Mouse (Mus musculus) lung, postnatal 0 days (tissue): ENCODE measurements at regions not wholly inside any gene's neighbourhood (a gene's known extent, or its start where the extent isn't known, plus 50 kb on each side); places are given as distances from the start of the nearest gene placed in this dataset.

Experiments
- ATAC-seq: fragments of 200-750 bp; cut with Nextera tagmentation; 2 replicates; pipeline ENCODE4 v1.8.0; 2017; ENCODE audit warnings: moderate library complexity
- DNase-seq: peaks from one replicate; pipeline ENCODE4 v3.0.0-alpha.2; 2016; ENCODE audit warnings: low spot score
- H3K27ac ChIP-seq: fragments of 300-500 bp; sonication (generic); 2 replicates; pipeline ENCODE4 v1.5.1; 2014; ENCODE audit warnings: antibody characterized with exemption, mild to moderate bottlenecking, low read length, mixed read lengths
- H3K27me3 ChIP-seq: fragments of 300-500 bp; sonication (generic); replicated peaks from 2 replicates; pipeline ENCODE4 v1.6.1; 2014; ENCODE audit warnings: low read length, mixed read lengths; ENCODE audit not compliant: insufficient read depth
- H3K36me3 ChIP-seq: fragments of 300-500 bp; sonication (generic); 2 replicates; pipeline ENCODE4 v1.6.1; 2014; ENCODE audit warnings: low read length, mixed read lengths; ENCODE audit not compliant: insufficient read depth
- H3K4me1 ChIP-seq: fragments of 300-500 bp; sonication (generic); 2 replicates; pipeline ENCODE4 v1.6.1; 2014; ENCODE audit warnings: antibody characterized with exemption, low read depth, low read length, mixed read lengths; ENCODE audit not compliant: insufficient read depth
- H3K4me2 ChIP-seq: fragments of 300-500 bp; sonication (generic); replicated peaks from 2 replicates; pipeline ENCODE4 v1.6.1; 2014; ENCODE audit warnings: low read depth, mild to moderate bottlenecking, low read length, moderate library complexity, mixed read lengths
- H3K4me3 ChIP-seq: fragments of 300-500 bp; sonication (generic); 2 replicates; pipeline ENCODE4 v1.5.1; 2014; ENCODE audit warnings: low read depth, low read length
- H3K9ac ChIP-seq: fragments of 300-500 bp; sonication (generic); replicated peaks from 2 replicates; pipeline ENCODE4 v1.6.1; 2014; ENCODE audit warnings: low read depth, mild to moderate bottlenecking
- H3K9me3 ChIP-seq: fragments of 300-500 bp; sonication (generic); 2 replicates; pipeline ENCODE4 v1.6.1; 2016; ENCODE audit warnings: low read length, mixed read lengths
- CTCF ChIP-seq: IDR thresholded peaks from 2 replicates; pipeline ENCODE4 v1.5.1; 2016; ENCODE audit warnings: antibody characterized with exemption, mild to moderate bottlenecking
- EP300 ChIP-seq: IDR thresholded peaks from 2 replicates; pipeline ENCODE4 v1.6.1; 2016; ENCODE audit warnings: antibody characterized with exemption, mild to moderate bottlenecking, control low read depth
- WGBS: fragments of 180-500 bp; shearing (Covaris S2); extraction: QIAGEN DNeasy Blood & Tissue Kit; methylation state at CpG from one replicate; pipeline ENCODE4 v1.1.7; 2014; 5-methylcytosine and 5-hydroxymethylcytosine counted together

- 11% methylated on average over 7 of the region's 7 CpGs for WGBS
- DNase-seq (peak; percentile 54), ATAC-seq (peak; percentile 54; the same call in 1 of the 2 replicates)
- no peaks in the 10 kb centered on the region; the same call in 1 of the 2 replicates for H3K27me3 ChIP-seq
- TF ChIP-seq CTCF (no peak), EP300 (peak; percentile 13; the same call in 1 of the 2 replicates)
- H3K27ac ChIP-seq = no peak overlapping the region
- H3K4me3 ChIP-seq = no peak overlapping the region
- H3K4me2 ChIP-seq = no peak overlapping the region
- no peaks in the 10 kb centered on the region for H3K9me3 ChIP-seq
- H3K4me1 ChIP-seq = peaks cover 8% of the 10 kb centered on the region
- H3K9ac ChIP-seq = no peak overlapping the region
- no peaks in the 10 kb centered on the region for H3K36me3 ChIP-seq
Observed at GRCm38 (mm10) chr10:120582497-120582896, 106.2 kb upstream of the Hmga2 start.

DNA sequence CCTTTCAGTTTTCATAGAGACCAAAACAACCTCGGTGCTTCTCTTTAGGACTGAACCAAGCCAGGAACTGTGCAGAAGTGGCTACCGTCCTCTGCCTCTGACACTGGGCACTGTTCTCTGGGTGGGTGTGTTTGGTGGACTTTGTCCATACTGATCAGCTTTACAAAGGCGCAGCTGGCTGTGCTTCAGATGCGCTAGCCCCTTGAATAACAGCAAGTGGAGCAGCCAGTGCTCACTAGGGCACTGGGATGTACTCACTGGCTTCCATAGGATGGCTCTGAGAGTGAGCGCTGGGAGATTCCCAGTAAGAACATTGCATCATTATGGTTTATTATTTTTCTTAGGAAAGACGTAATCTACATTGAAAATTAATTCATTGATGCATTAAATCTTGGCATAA lies 105.3 kb upstream of the Hmga2 start:
- DNase-seq = no peak
- WGBS = 89% methylated on average over 6 of the region's 6 CpGs
- H3K27me3 ChIP-seq = no peaks in the 10 kb centered on the region; the same call in 1 of the 2 replicates
- no peak overlapping the region for H3K4me2 ChIP-seq
- TF ChIP-seq CTCF = no peak
- H3K4me1 ChIP-seq = peaks cover 8% of the 10 kb centered on the region
- H3K36me3 ChIP-seq = no peaks in the 10 kb centered on the region
- no peak overlapping the region for H3K4me3 ChIP-seq
- no peaks in the 10 kb centered on the region for H3K9me3 ChIP-seq
- no peak overlapping the region for H3K27ac ChIP-seq
- no peak overlapping the region for H3K9ac ChIP-seq
- ATAC-seq = no peak

GRCm38 (mm10) chr10:120576886-120577285 lies 100.6 kb upstream of the Hmga2 start:
- H3K9me3 ChIP-seq = no peaks in the 10 kb centered on the region
- H3K4me2 ChIP-seq = no peak overlapping the region
- no peaks in the 10 kb centered on the region; the same call in 1 of the 2 replicates for H3K27me3 ChIP-seq
- H3K9ac ChIP-seq = no peak overlapping the region
- no peak overlapping the region for H3K27ac ChIP-seq
- no peak for ATAC-seq
- no peak for TF ChIP-seq EP300
- no peak for TF ChIP-seq CTCF
- 73% methylated on average over 5 of the region's 5 CpGs for WGBS
- no peak for DNase-seq
- H3K4me1 ChIP-seq = no peaks in the 10 kb centered on the region
- no peaks in the 10 kb centered on the region for H3K36me3 ChIP-seq
- no peak overlapping the region for H3K4me3 ChIP-seq

GRCm38 (mm10) chr10:120576148-120576547 lies 99.9 kb upstream of the Hmga2 start:
- WGBS = 46% methylated on average over 4 of the region's 4 CpGs
- Histone ChIP-seq H3K4me1 (no peaks in the 10 kb centered on the region), H3K27ac (no peak overlapping the region), H3K9me3 (no peaks in the 10 kb centered on the region), H3K36me3 (no peaks in the 10 kb centered on the region), H3K27me3 (no peaks in the 10 kb centered on the region; the same call in 1 of the 2 replicates), H3K9ac (no peak overlapping the region), H3K4me3 (no peak overlapping the region), H3K4me2 (no peak overlapping the region)
- no peak for DNase-seq
- no peak for ATAC-seq
- TF ChIP-seq EP300 (no peak), CTCF (no peak)

DNA sequence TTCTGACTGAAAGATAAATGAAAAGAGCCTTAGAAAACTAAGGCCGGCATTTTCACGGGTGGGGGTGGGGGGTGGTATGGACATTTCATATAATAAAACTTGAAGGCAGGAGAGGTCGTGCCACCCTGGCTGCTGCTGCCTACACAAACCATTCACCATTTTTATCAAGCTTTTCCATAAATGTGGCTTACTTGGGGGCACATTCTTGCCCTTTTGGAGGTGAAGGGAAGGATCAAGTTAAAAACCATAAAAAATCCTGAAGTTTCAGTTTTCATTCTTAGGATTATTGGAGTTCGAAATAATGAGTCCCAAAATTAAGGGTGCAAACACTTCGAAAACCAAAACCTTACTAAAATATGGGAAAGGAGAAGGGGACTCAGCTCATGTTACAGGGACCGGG lies 95.1 kb upstream of the Hmga2 start:
- no peaks in the 10 kb centered on the region; the same call in 1 of the 2 replicates for H3K27me3 ChIP-seq
- no peaks in the 10 kb centered on the region for H3K9me3 ChIP-seq
- no peak for TF ChIP-seq CTCF
- TF ChIP-seq EP300 = no peak
- DNase-seq (no peak), ATAC-seq (no peak)
- no peak overlapping the region for H3K4me3 ChIP-seq
- H3K36me3 ChIP-seq = no peaks in the 10 kb centered on the region
- WGBS = 13% methylated on average over 6 of the region's 6 CpGs
- H3K27ac ChIP-seq = no peak overlapping the region
- no peak overlapping the region for H3K4me2 ChIP-seq
- H3K4me1 ChIP-seq = no peaks in the 10 kb centered on the region
- no peak overlapping the region for H3K9ac ChIP-seq

DNA sequence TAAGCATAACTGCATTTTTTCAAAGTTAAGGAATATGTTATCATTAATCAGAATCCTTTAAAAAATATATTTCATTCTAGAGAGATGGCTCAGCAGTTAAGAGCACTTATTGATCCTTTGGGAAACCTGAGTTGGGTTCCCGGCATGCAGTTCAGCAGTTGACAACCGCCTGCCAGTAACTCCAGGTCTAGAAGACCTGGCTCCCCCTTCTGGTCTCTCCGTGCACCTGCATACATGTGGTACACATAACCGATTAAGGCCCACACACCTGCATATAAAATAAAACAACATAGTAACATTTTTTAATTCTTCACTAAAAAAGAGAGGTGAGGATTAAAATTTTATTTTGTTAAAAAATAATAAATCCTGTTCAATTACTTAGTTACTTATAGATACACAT lies 89.7 kb upstream of the Hmga2 start:
- no peak for DNase-seq
- H3K4me2 ChIP-seq = no peak overlapping the region
- H3K36me3 ChIP-seq = no peaks in the 10 kb centered on the region
- no peaks in the 10 kb centered on the region for H3K27me3 ChIP-seq
- no peak overlapping the region for H3K9ac ChIP-seq
- no peak for TF ChIP-seq CTCF
- no peak for TF ChIP-seq EP300
- H3K4me1 ChIP-seq = no peaks in the 10 kb centered on the region
- H3K9me3 ChIP-seq = no peaks in the 10 kb centered on the region
- no peak overlapping the region for H3K27ac ChIP-seq
- ATAC-seq = no peak
- H3K4me3 ChIP-seq = no peak overlapping the region
- 97% methylated on average over 4 of the region's 4 CpGs for WGBS

GRCm38 (mm10) chr10:120564859-120565258 lies 88.6 kb upstream of the Hmga2 start:
- 28% methylated on average over 14 of the region's 14 CpGs for WGBS

More at GRCm38 (mm10) chr10:120564859-120565258, 88.6 kb upstream of the Hmga2 start:
- H3K9ac ChIP-seq = no peak overlapping the region
- H3K36me3 ChIP-seq = no peaks in the 10 kb centered on the region
- no peak overlapping the region for H3K27ac ChIP-seq
- H3K4me1 ChIP-seq = no peaks in the 10 kb centered on the region
- H3K4me2 ChIP-seq = no peak overlapping the region
- no peaks in the 10 kb centered on the region for H3K9me3 ChIP-seq
- TF ChIP-seq CTCF = no peak
- TF ChIP-seq EP300 = no peak
- DNase-seq (no peak), ATAC-seq (no peak)
- H3K4me3 ChIP-seq = no peak overlapping the region
- no peaks in the 10 kb centered on the region for H3K27me3 ChIP-seq
